Mouse (Mus musculus) embryonic facial prominence, embryonic 11.5 days (tissue): Measurements from ENCODE around the gene Cpne9. TPM values are rescaled to one million over a fixed set of nuclear protein-coding genes. Genes with fewer than 3 reads are reported as not detected.

Experiments used
- ATAC-seq: fragments of 200-750 bp; cut with Nextera tagmentation; replicated peaks from 2 replicates; pipeline ENCODE4 v1.8.0; 2017; ENCODE audit warnings: low read depth; ENCODE audit not compliant: insufficient number of reproducible peaks, low FRiP score, low TSS enrichment
- DNase-seq: peaks from one replicate; pipeline ENCODE4 v3.0.0-alpha.2; 2015; ENCODE audit warnings: low spot score
- H3K27ac ChIP-seq: fragments of 300-500 bp; sonication (generic); replicated peaks from 2 replicates; pipeline ENCODE4 v1.5.1; 2014; ENCODE audit warnings: mild to moderate bottlenecking, low read depth, low read length, control low read depth
- H3K27me3 ChIP-seq: fragments of 300-500 bp; sonication (generic); 2 replicates; pipeline ENCODE4 v1.6.1; 2014; ENCODE audit warnings: mild to moderate bottlenecking, low read length, moderate library complexity, mixed read lengths; ENCODE audit not compliant: control insufficient read depth, insufficient read depth
- H3K36me3 ChIP-seq: fragments of 300-500 bp; sonication (generic); replicated peaks from 2 replicates; pipeline ENCODE4 v1.6.1; 2014; ENCODE audit warnings: low read depth, mild to moderate bottlenecking, low read length, moderate library complexity, mixed read lengths; ENCODE audit not compliant: control insufficient read depth, insufficient read depth
- H3K4me1 ChIP-seq: fragments of 300-500 bp; sonication (generic); 2 replicates; pipeline ENCODE4 v1.6.1; 2014; ENCODE audit warnings: low read length, mixed read lengths; ENCODE audit not compliant: control insufficient read depth, insufficient read depth
- H3K4me2 ChIP-seq: fragments of 300-500 bp; sonication (generic); 2 replicates; pipeline ENCODE4 v1.6.1; 2014; ENCODE audit warnings: low read depth, mild to moderate bottlenecking, control low read depth, low read length, moderate library complexity
- H3K4me3 ChIP-seq: fragments of 300-500 bp; sonication (generic); 2 replicates; pipeline ENCODE4 v1.5.1; 2014; ENCODE audit warnings: low read depth, low read length, control low read depth
- H3K9ac ChIP-seq: fragments of 300-500 bp; sonication (generic); replicated peaks from 2 replicates; pipeline ENCODE4 v1.6.1; 2014; ENCODE audit warnings: mild to moderate bottlenecking, control low read depth, low read length
- H3K9me3 ChIP-seq: fragments of 300-500 bp; sonication (generic); replicated peaks from 2 replicates; pipeline ENCODE4 v1.6.1; 2016; ENCODE audit warnings: mild to moderate bottlenecking, low read length, inconsistent platforms, mixed read lengths; ENCODE audit not compliant: control insufficient read depth
- WGBS: fragments of 180-500 bp; shearing (Covaris S2); extraction: QIAGEN DNeasy Blood & Tissue Kit; methylation state at CpG from one replicate; pipeline ENCODE4 v1.1.7; 2014; 5-methylcytosine and 5-hydroxymethylcytosine counted together
- polyA plus RNA-seq: library from polyadenylated mRNA; unstranded; fragments of >200 nt; fragmentation: Nextera tagmentation; extraction: Ambion mirVana; gene quantifications from 2 replicates; pipeline ENCODE4 v1.2.1, GENCODE M21; 2014

Gene Cpne9
- polyA plus RNA-seq, 1 experiment from 2014 or later = 0.14 TPM

DNA sequence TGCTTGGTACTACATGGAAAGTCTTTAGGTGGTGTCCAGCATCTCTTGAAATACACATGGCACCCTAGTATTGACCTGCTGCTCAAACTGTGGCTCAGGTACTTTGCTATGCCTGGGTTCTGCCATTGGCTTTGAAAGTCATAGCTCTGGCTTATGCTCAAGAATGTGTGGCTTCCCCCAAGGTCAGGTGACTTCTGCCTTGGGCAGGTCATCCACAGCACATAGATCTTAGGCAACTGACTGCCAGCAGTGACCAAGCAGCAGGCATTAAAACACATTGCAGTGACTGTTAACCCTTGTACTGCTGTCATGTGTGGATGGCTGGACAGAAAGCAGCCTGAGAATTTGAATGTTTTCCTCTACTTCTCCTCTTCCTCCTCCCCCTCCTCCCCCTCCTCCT is 27.2 kb upstream of the Cpne9 start:
- Histone ChIP-seq H3K9ac (no peak overlapping the region), H3K9me3 (no peaks in the 10 kb centered on the region), H3K4me1 (no peaks in the 10 kb centered on the region), H3K27ac (no peak overlapping the region), H3K27me3 (no peaks in the 10 kb centered on the region), H3K4me2 (no peak overlapping the region), H3K36me3 (peaks cover 8% of the 10 kb centered on the region), H3K4me3 (no peak overlapping the region)
- DNase-seq (no peak), ATAC-seq (no peak)

DNA sequence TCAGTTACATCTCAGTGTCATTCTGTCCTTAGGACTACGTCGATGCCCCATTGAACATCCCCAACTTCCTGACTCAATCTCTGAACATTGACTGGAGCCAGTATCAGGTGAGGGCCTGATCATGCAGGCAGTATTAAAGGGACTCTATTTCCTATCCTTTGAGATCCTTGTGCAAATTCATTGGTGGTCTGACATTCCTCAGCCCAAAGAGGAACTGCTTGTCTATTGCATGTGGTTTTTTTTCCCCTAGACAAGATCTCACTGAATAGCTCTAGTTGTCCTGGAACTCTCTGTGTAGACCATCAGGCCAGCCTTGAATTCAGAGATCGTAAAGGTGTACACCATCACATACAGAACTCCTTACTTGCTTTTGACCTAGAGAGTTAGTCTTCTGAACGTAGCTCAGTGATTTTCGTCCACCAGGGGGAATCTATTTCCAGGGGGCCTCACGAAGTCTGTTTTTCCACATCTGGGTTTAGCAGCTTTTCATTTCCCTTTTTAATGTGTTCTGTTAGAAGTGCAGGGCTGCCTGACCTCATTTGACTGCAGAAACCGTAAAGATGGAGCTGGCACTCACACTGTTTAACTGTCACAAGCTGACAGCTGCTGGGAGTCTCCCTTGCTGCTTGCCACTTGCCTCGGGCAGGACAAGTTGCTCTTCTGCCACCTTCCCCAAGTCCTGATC is 20.8 kb upstream of the Cpne9 start:
- no peak for DNase-seq
- Histone ChIP-seq H3K4me2 (no peak overlapping the region), H3K9ac (no peak overlapping the region), H3K27ac (no peak overlapping the region), H3K4me3 (no peak overlapping the region), H3K4me1 (no peaks in the 10 kb centered on the region), H3K36me3 (peaks cover 7% of the 10 kb centered on the region), H3K27me3 (no peaks in the 10 kb centered on the region), H3K9me3 (no peaks in the 10 kb centered on the region)
- WGBS = 85% methylated on average over 8 of the region's 8 CpGs
- no peak for ATAC-seq

DNA sequence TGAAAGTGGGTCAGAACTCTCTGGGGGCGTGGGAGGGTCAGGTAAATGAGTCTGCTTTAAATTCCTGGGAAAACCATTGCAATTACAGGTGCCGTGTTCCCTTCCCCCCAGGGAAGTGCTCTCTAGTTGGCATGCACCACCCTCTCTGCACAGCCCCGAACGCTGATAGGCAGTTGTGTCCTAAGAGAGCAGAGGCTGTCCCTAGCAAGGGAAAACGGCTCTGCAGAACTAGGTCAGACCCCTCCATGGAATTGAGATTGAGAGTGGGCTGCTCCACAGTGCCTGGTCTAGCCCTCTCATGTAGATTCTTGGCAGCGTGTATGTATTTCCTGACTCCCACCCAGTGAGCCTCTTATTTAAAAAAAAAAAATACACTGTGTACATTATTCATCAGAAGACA is 18.6 kb upstream of the Cpne9 start:
- peaks cover 7% of the 10 kb centered on the region for H3K36me3 ChIP-seq
- no peak overlapping the region for H3K4me3 ChIP-seq
- DNase-seq (no peak), ATAC-seq (no peak)
- H3K27ac ChIP-seq = no peak overlapping the region
- no peaks in the 10 kb centered on the region for H3K27me3 ChIP-seq
- H3K4me1 ChIP-seq = no peaks in the 10 kb centered on the region
- H3K4me2 ChIP-seq = no peak overlapping the region
- H3K9me3 ChIP-seq = no peaks in the 10 kb centered on the region
- 89% methylated on average over 6 of the region's 6 CpGs for WGBS
- no peak overlapping the region for H3K9ac ChIP-seq

DNA sequence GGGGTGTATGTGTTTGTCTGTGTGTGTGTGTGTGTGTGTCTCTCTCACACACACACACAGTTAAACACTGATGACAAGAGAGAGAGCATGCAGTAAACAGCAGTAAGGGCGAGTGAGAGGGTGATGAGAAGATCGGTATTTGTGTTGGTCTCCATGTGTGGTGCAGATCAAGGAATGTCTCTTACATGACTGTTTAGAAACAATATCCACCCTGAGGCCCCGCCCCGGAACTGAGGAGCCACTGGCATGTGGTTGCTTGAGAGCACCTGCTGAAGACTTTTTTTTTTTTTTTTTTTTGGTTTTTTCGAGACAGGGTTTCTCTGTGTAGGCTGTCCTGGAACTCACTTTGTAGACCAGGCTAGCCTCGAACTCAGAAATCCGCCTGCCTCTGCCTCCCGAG is 17.7 kb upstream of the Cpne9 start:
- no peak overlapping the region for H3K27ac ChIP-seq
- ATAC-seq = no peak
- no peak overlapping the region for H3K9ac ChIP-seq
- H3K4me1 ChIP-seq = no peaks in the 10 kb centered on the region
- H3K36me3 ChIP-seq = peaks cover 9% of the 10 kb centered on the region
- no peaks in the 10 kb centered on the region for H3K27me3 ChIP-seq
- no peak for DNase-seq
- no peaks in the 10 kb centered on the region for H3K9me3 ChIP-seq
- 88% methylated on average over 8 of the region's 8 CpGs for WGBS
- no peak overlapping the region for H3K4me3 ChIP-seq
- H3K4me2 ChIP-seq = no peak overlapping the region

DNA sequence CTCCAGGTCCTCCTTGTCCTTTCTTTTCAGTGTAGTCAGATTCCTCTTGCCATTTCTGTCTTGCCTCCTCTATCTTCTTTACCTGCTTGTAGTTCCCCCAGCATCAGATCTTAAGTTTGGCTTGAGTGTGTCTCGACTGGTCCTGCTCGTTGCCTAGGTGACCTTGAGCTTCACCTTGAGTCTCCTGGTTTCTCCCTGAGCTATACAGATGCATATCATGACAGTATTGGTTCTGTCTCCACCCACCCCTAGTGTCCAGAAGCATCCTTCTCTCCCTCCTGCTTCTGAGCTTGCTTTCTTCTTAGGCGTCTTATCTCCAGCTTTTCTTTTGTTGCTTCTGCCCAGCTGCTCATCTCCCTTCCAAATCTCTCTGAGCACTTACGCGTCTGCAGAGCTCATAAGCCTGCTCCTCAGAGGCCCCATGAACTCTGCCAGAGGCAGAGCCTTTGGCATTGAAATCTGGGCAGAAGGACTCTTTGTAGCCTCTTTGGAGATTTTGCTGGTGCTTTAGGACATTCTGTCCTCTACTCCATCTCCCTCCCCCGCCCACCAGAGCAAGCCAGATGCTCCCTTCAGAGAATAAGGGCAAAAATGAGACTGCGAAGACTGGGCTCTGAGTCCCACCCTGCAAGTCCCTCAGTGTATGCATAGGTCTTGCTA is 15.0 kb upstream of the Cpne9 start:
- Histone ChIP-seq H3K4me2 (no peak overlapping the region), H3K4me1 (no peaks in the 10 kb centered on the region), H3K27ac (no peak overlapping the region), H3K36me3 (peaks cover 6% of the 10 kb centered on the region), H3K4me3 (no peak overlapping the region), H3K9ac (no peak overlapping the region), H3K27me3 (no peaks in the 10 kb centered on the region), H3K9me3 (no peaks in the 10 kb centered on the region)
- DNase-seq = no peak
- no peak for ATAC-seq
- 90% methylated on average over 7 of the region's 7 CpGs for WGBS

DNA sequence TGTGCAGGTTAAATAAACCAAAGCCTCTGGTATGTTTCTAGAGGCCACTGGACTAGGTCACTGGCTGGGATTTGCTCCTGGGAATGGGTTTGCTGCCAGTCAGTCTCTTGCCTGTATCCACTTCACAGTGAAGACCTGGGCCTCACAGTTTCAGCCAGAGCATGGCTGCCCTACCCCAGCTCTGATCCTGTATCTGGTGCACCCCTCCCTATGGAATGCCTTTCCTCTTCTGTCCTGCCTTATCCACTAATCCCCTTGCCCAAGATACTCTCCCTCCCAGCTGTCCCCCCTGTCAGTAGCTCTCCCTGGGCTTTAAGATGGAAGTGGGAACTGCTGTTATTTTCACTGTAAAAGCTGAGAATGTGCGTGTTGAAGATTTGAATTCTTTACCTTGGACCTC is 14.1 kb upstream of the Cpne9 start:
- peaks cover 6% of the 10 kb centered on the region for H3K36me3 ChIP-seq
- H3K9me3 ChIP-seq = no peaks in the 10 kb centered on the region
- H3K4me1 ChIP-seq = no peaks in the 10 kb centered on the region
- 93% methylated on average over 1 of the region's 1 CpGs for WGBS
- no peak overlapping the region for H3K27ac ChIP-seq
- ATAC-seq (no peak), DNase-seq (no peak)
- no peak overlapping the region for H3K9ac ChIP-seq
- no peaks in the 10 kb centered on the region for H3K27me3 ChIP-seq
- H3K4me3 ChIP-seq = no peak overlapping the region
- no peak overlapping the region for H3K4me2 ChIP-seq

DNA sequence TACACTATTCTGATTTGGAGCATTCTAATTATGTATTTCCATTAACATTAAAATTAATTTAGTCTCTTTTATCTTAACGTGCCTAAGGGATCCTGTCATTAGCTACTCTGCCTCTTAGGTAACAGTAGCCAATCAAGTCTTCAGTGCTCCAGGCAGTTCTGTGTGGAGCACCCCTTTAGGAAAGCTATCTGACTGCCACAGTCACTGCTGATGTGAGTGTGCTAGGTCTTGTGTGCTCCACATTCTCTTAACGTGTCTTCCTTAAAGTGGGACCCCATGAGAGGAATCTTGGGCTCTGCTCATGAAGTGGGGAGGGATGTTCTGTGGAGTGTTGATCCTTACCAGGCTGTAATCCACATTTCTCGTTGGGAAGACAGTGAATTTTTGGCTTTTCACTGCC is 9.7 kb upstream of the Cpne9 start:
- H3K27me3 ChIP-seq = no peaks in the 10 kb centered on the region
- no peak overlapping the region for H3K27ac ChIP-seq
- DNase-seq (no peak), ATAC-seq (no peak)
- no peak overlapping the region for H3K9ac ChIP-seq
- H3K4me3 ChIP-seq = no peak overlapping the region
- 74% methylated on average over 3 of the region's 3 CpGs for WGBS
- peaks cover 4% of the 10 kb centered on the region for H3K36me3 ChIP-seq
- no peaks in the 10 kb centered on the region for H3K9me3 ChIP-seq
- H3K4me1 ChIP-seq = no peaks in the 10 kb centered on the region
- H3K4me2 ChIP-seq = no peak overlapping the region

DNA sequence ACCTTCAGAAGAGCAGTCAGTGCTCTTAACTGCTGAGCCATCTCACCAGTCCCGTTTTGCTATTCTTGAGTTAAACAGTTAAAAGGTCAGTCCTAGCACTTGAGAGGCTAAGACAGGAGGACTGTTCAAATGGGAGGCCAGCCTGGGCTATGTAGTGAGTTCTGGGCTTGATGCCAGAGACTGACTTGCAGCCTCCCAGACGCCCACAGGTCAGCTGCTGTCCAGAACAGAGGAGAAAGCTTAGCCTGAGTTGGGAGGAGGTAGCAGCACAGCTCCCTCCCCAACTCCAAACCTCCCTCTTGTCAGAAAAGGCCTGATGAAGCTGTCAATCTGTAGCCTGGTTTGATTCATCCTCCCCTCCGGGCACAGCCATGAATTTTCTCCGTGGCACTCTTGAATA is 5.3 kb upstream of the Cpne9 start:
- Histone ChIP-seq H3K4me3 (no peak overlapping the region), H3K36me3 (no peaks in the 10 kb centered on the region; the same call in 1 of the 2 replicates), H3K9me3 (no peaks in the 10 kb centered on the region), H3K4me1 (no peaks in the 10 kb centered on the region), H3K4me2 (no peak overlapping the region), H3K9ac (no peak overlapping the region), H3K27me3 (no peaks in the 10 kb centered on the region), H3K27ac (no peak overlapping the region)
- ATAC-seq (no peak), DNase-seq (no peak)
- WGBS = 78% methylated on average over 4 of the region's 4 CpGs
